Mouse (Mus musculus) neural tube, embryonic 14.5 days (tissue): ENCODE results near the gene Aars. TPM values are rescaled to one million over a fixed set of nuclear protein-coding genes. Genes with fewer than 3 reads are reported as not detected.
A peak's percentile ranks its signal among the peaks of the same experiment; 100 is the strongest.
"Not testable (repeated sequence)": the region's sequence is repeated elsewhere in the genome, so short reads cannot be mapped to it uniquely, and the experiment has no call there.

Source experiments
- ATAC-seq: fragments of 200-750 bp; cut with Nextera tagmentation; 2 replicates; pipeline ENCODE4 v1.8.0; 2017; ENCODE audit warnings: low read depth, mild to moderate bottlenecking, moderate TSS enrichment, moderate library complexity
- H3K27ac ChIP-seq: fragments of 300-500 bp; sonication (generic); 2 replicates; pipeline ENCODE4 v1.5.1; 2014; ENCODE audit warnings: low read depth, mild to moderate bottlenecking, control low read depth, low read length, moderate library complexity, mixed read lengths
- H3K27me3 ChIP-seq: fragments of 300-500 bp; sonication (generic); 2 replicates; pipeline ENCODE4 v1.6.1; 2014; ENCODE audit warnings: low read length; ENCODE audit not compliant: control insufficient read depth, insufficient read depth
- H3K36me3 ChIP-seq: fragments of 300-500 bp; sonication (generic); 2 replicates; pipeline ENCODE4 v1.6.1; 2014; ENCODE audit warnings: low read length, mixed read lengths; ENCODE audit not compliant: control insufficient read depth, insufficient read depth
- H3K4me1 ChIP-seq: fragments of 300-500 bp; sonication (generic); 2 replicates; pipeline ENCODE4 v1.6.1; 2014; ENCODE audit warnings: low read length; ENCODE audit not compliant: control insufficient read depth, insufficient read depth
- H3K4me2 ChIP-seq: fragments of 300-500 bp; sonication (generic); 2 replicates; pipeline ENCODE4 v1.6.1; 2014; ENCODE audit warnings: mild to moderate bottlenecking, low read depth, low read length, control low read depth
- H3K4me3 ChIP-seq: fragments of 300-500 bp; sonication (generic); 2 replicates; pipeline ENCODE4 v1.5.1; 2014; ENCODE audit warnings: low read depth, low read length, control low read depth, mixed read lengths
- H3K9ac ChIP-seq: fragments of 300-500 bp; sonication (generic); replicated peaks from 2 replicates; pipeline ENCODE4 v1.6.1; 2014; ENCODE audit warnings: low read depth, mild to moderate bottlenecking, control low read depth, low read length, mixed read lengths
- H3K9me3 ChIP-seq: fragments of 300-500 bp; sonication (generic); 2 replicates; pipeline ENCODE4 v1.6.1; 2016; ENCODE audit warnings: low read length; ENCODE audit not compliant: control insufficient read depth
- whole genome bisulfite sequencing: fragments of 180-500 bp; shearing (Covaris S2); extraction: QIAGEN DNeasy Blood & Tissue Kit; methylation state at CpG from one replicate; pipeline ENCODE4 v1.1.7; 2014; 5-methylcytosine and 5-hydroxymethylcytosine counted together
- polyA plus RNA-seq: library from polyadenylated mRNA; unstranded; fragments of >200 nt; fragmentation: Nextera tagmentation; extraction: Ambion mirVana; gene quantifications from 2 replicates; pipeline ENCODE4 v1.2.1, GENCODE M21; 2014

The Aars gene
- 76.4 and 93.5 TPM in 2 replicates for polyA plus RNA-seq

DNA sequence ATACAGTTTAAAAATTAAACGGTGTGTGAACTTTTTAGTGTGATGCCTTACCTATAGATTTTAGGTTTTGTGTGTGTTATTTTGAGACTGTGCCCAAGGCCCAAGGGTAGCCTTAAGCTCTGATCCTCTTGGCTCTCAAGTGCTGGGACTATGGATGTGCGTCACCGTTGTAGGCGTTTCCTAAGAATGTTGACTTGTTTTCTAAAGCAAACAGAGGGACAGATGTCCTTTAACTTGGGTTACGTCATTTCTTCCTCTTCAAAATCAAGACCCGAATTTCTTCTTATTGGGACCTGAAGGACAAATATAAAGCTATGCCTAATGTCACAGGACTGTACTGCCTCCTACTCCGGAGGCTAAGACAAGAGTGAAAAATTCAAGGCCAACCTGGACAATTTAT lies at the start of gene Aars:
Gene Aars (plus strand): TSS at position 229 of the 400 bp plus-strand sequence.
- Histone ChIP-seq H3K36me3 (peaks cover 10% of the 10 kb centered on the region), H3K4me1 (peaks cover 19% of the 10 kb centered on the region), H3K9me3 (no peaks in the 10 kb centered on the region), H3K4me3 (peak within 1 kb of the TSS; percentile 73), H3K27me3 (no peaks in the 10 kb centered on the region), H3K27ac (peak within 1 kb of the TSS; percentile 85), H3K4me2 (peak within 1 kb of the TSS; percentile 73), H3K9ac (peak within 1 kb of the TSS; percentile 74)
- 97% methylated on average over 7 of the region's 7 CpGs for WGBS
- no peak for ATAC-seq

DNA sequence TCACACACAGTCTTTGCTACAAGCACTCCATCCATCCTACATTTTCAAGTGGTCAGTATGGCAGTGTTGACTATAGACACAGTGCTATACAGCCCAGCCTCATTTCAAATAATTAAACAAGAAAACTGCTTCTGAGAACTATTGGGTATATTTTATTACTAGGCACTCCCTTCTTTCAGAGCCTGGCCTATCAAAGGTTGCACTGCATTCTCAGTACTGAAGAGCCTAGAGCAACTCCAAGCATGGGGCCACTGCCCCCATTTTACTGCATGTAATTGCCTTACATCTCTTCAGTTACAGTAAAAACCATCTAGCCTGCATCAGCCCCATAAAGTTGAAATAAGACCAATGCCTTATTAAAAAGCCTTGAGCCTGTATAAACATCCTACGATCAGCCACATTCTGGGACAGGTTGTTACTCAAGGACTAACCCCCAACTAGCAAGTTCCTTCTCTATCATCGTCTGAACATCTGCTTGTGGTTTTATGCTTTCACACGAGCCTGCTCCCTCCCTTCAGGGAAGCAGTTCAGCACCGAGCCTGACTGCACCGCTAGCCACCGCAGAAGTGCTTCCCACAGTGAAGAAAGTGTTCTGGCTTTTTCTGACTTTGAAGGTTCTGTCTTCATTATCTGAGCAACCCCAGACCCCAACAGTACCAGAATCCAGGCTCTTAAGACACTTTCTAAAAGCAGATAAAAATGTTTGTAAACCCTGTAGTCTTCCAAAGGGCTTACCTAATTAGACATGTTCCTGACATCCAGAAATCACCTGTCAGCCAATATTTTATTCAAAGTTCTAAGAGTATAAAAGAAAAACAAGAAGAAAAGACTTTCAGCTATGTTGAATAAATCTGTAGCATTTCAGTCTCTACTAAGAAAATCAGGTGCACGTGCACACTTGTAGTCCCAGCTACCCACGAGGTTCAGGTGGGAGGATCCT lies 44.9 kb upstream of the Aars start:
- 84% methylated on average over 8 of the region's 8 CpGs for WGBS
- H3K36me3 ChIP-seq, result peaks cover 71% of the 10 kb centered on the region
- H3K4me3 ChIP-seq, result no peak overlapping the region
- H3K9me3 ChIP-seq, result no peaks in the 10 kb centered on the region
- no peak for ATAC-seq
- no peak overlapping the region for H3K4me2 ChIP-seq
- no peak overlapping the region for H3K27ac ChIP-seq
- no peaks in the 10 kb centered on the region for H3K4me1 ChIP-seq
- H3K27me3 ChIP-seq, result no peaks in the 10 kb centered on the region
- no peak overlapping the region for H3K9ac ChIP-seq

GRCm38 (mm10) chr8:110990017-110990416 lies 42.9 kb upstream of the Aars start:
- ATAC-seq, result no peak
- WGBS, result 90% methylated on average over 9 of the region's 9 CpGs
- Histone ChIP-seq H3K27me3 (no peaks in the 10 kb centered on the region), H3K9me3 (no peaks in the 10 kb centered on the region), H3K4me3 (no peak overlapping the region), H3K4me1 (no peaks in the 10 kb centered on the region), H3K36me3 (peaks cover 58% of the 10 kb centered on the region), H3K9ac (no peak overlapping the region), H3K27ac (no peak overlapping the region), H3K4me2 (no peak overlapping the region)

GRCm38 (mm10) chr8:110996641-110997430 lies 36.1 kb upstream of the Aars start:
- Histone ChIP-seq H3K4me2 (peak overlapping the region; percentile 94), H3K4me1 (peaks cover 5% of the 10 kb centered on the region; the same call in 1 of the 2 replicates), H3K27me3 (no peaks in the 10 kb centered on the region), H3K4me3 (peak overlapping the region; percentile 89), H3K9ac (peak overlapping the region; percentile 75), H3K9me3 (no peaks in the 10 kb centered on the region), H3K27ac (0 out of 2 replicates have a peak overlapping the region, but pooled peaks have one; percentile 75), H3K36me3 (peaks cover 9% of the 10 kb centered on the region; the same call in 1 of the 2 replicates)
- no peak for ATAC-seq
- 37% methylated on average over 16 of the region's 16 CpGs for WGBS

- Histone ChIP-seq H3K4me2 (peak within 1 kb of the TSS; percentile 94), H3K9me3 (no peaks in the 10 kb centered on the region), H3K9ac (peak within 1 kb of the TSS; percentile 75), H3K4me1 (peaks cover 5% of the 10 kb centered on the region; the same call in 1 of the 2 replicates), H3K4me3 (peak within 1 kb of the TSS; percentile 89), H3K27ac (peak within 1 kb of the TSS; percentile 75), H3K27me3 (no peaks in the 10 kb centered on the region), H3K36me3 (no peaks in the 10 kb centered on the region)
- WGBS, result 3% methylated on average over 58 of the region's 58 CpGs
- ATAC-seq, result peak; percentile 95
These were observed 35.1 kb upstream of the Aars start, which contains the start of gene Ddx19a for GRCm38 (mm10) chr8:110997547-110998531. Gene Ddx19a (minus strand): TSS chr8:110997800.

DNA sequence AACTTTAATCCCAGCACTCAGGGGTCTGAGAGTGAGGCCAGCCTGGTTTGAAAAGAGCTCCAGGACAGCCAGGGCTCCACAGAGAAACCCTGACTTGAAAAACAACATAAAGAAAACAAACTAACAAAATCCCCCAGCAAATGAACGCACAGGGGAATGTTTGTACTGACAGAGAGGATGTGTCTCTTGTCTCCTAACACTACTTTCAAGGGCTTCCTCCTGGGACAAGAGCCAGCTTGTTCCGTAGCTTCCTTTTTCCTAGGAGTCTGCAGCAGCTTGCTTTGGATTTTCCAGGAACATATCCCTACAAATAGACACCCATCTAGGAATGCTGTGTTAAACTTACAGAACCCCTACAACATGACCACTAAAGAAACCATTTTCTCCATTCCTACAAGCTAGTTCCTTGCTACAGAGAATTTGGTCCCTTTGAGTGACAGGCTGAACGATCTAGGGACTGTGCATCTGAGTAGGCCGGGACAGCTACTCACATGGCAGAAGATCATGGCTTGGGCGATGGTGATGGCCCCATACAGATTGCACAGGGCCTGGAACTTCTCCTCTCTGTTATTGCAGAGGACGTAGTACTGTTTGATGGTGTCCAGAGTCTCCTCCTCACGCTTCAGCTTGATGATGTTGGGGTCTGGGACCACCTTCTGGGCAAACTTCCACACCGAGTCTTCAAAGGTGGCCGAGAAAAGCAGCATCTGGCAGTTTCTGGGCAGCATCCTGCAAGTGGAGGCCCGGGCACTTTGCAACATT lies 22.5 kb upstream of the Aars start:
- not testable (repeated sequence) for H3K27me3 ChIP-seq, H3K27ac ChIP-seq, H3K4me2 ChIP-seq, H3K4me1 ChIP-seq, H3K9me3 ChIP-seq, H3K4me3 ChIP-seq, ATAC-seq, H3K9ac ChIP-seq
- 94% methylated on average over 6 of the region's 10 CpGs for WGBS
- H3K36me3 ChIP-seq, result peaks cover 49% of the 10 kb centered on the region

DNA sequence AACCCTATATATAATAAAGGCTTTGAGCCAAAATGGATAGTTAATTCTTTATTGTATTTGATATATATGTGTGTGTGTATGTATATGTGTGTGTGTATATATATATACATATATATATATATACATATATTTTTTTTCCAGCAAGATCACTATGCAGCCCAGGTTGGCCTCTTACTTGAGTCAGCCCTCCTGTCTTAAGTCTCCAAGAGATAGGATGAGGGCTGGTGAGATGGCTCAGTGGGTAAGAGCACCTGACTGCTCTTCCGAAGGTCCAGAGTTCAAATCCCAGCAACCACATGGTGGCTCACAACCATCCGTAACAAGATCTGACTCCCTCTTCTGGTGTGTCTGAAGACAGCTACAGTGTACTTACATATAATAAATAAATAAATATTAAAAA lies 6.3 kb upstream of the Aars start:
- H3K27ac ChIP-seq, H3K4me1 ChIP-seq, H3K4me3 ChIP-seq, H3K27me3 ChIP-seq, H3K9ac ChIP-seq, H3K4me2 ChIP-seq, ATAC-seq, H3K36me3 ChIP-seq, H3K9me3 ChIP-seq: not testable (repeated sequence)
- 89% methylated on average over 1 of the region's 2 CpGs for WGBS
